Mouse (Mus musculus) liver, embryonic 13.5 days (tissue): ENCODE results near the gene Hmga1. TPM values are rescaled to one million over a fixed set of nuclear protein-coding genes. Genes with fewer than 3 reads are reported as not detected.

Experiments used
- ATAC-seq: fragments of 200-750 bp; cut with Nextera tagmentation; 2 replicates; pipeline ENCODE4 v1.8.0; 2017; ENCODE audit warnings: low read depth, mild to moderate bottlenecking, moderate number of reproducible peaks, moderate library complexity
- DNase-seq: peaks from one replicate; pipeline ENCODE4 v3.0.0; 2022
- H3K27ac ChIP-seq: fragments of 300-500 bp; sonication (generic); 2 replicates; pipeline ENCODE4 v1.5.1; 2015; ENCODE audit warnings: moderate library complexity, mild to moderate bottlenecking, inconsistent platforms
- H3K27me3 ChIP-seq: fragments of 300-500 bp; sonication (generic); 2 replicates; pipeline ENCODE4 v1.6.1; 2015; ENCODE audit warnings: mild to moderate bottlenecking, inconsistent platforms
- H3K36me3 ChIP-seq: fragments of 300-500 bp; sonication (generic); 2 replicates; pipeline ENCODE4 v1.6.1; 2015; ENCODE audit warnings: mild to moderate bottlenecking, inconsistent platforms
- H3K4me1 ChIP-seq: fragments of 300-500 bp; sonication (generic); replicated peaks from 2 replicates; pipeline ENCODE4 v1.6.1; 2015; ENCODE audit warnings: inconsistent platforms
- H3K4me2 ChIP-seq: fragments of 300-500 bp; sonication (generic); 2 replicates; pipeline ENCODE4 v1.6.1; 2015; ENCODE audit warnings: inconsistent platforms, mild to moderate bottlenecking, moderate library complexity
- H3K4me3 ChIP-seq: fragments of 300-500 bp; sonication (generic); replicated peaks from 2 replicates; pipeline ENCODE4 v1.5.1; 2015; ENCODE audit warnings: mild to moderate bottlenecking, inconsistent platforms
- H3K9ac ChIP-seq: fragments of 300-500 bp; sonication (generic); 2 replicates; pipeline ENCODE4 v1.6.1; 2015; ENCODE audit warnings: mild to moderate bottlenecking, inconsistent platforms
- H3K9me3 ChIP-seq: fragments of 300-500 bp; sonication (generic); replicated peaks from 2 replicates; pipeline ENCODE4 v1.6.1; 2016; ENCODE audit warnings: inconsistent platforms
- WGBS: fragments of 180-500 bp; shearing (Covaris S2); methylation state at CpG from one replicate; pipeline ENCODE4 v1.1.7; 2015; ENCODE audit not compliant: insufficient replicate concordance; 5-methylcytosine and 5-hydroxymethylcytosine counted together
- polyA plus RNA-seq: library from polyadenylated mRNA; unstranded; fragments of >200 nt; fragmentation: Nextera tagmentation; extraction: Ambion mirVana; gene quantifications from 2 replicates; pipeline ENCODE4 v1.2.1, GENCODE M21; 2015

The Hmga1 gene
- polyA plus RNA-seq, 1 experiment from 2014 or later: 226 TPM

DNA sequence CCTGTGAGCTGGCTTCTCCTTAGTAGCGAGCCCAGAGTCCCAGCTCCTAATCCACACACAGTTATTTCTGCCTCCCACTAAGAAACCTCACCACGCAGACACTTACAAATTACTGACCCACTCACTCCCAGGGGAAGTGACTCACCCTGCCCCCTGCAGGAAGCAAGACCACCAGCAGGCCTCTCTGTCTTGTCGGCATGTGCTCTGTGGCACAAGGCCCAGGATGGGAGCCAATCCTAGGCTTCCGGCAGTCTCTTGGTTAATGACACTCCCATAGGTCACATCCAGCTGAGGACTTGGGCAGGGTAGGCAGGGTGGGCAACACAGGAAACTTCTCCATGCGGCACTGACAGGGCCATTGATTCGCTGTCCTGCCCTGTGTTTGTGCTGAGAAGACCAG, 21.2 kb downstream of the Hmga1 start:
- Histone ChIP-seq H3K36me3 (peaks cover 52% of the 10 kb centered on the region), H3K27me3 (no peaks in the 10 kb centered on the region), H3K27ac (no peak overlapping the region), H3K9me3 (no peaks in the 10 kb centered on the region), H3K9ac (no peak overlapping the region), H3K4me3 (no peak overlapping the region), H3K4me1 (peaks cover 72% of the 10 kb centered on the region), H3K4me2 (no peak overlapping the region)
- 75% methylated on average over 6 of the region's 6 CpGs for WGBS
- ATAC-seq: no peak
- DNase-seq: no peak

DNA sequence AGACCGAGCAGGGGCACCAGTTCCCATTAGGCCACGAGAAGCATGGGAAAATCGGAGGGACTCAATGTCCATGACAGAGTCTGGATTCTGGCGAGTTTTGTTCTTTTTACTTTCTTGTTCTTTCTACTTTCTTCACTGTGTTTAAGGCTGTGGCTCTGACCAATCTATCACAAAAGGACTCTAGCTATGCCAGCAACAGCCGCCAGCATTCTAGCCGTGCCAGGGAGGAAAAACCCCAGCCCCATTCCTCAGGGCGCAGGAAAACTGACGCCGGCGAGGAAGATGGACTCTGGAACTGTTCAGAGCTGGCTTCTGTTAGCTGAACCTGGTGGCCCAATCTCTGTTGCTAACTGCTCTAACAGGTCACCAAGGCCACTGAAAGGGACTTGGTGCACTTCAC, 22.2 kb downstream of the Hmga1 start:
- H3K27me3 ChIP-seq: no peaks in the 10 kb centered on the region
- no peak overlapping the region for H3K4me3 ChIP-seq
- WGBS: 82% methylated on average over 10 of the region's 10 CpGs
- no peak for DNase-seq
- H3K4me2 ChIP-seq: no peak overlapping the region
- no peaks in the 10 kb centered on the region for H3K9me3 ChIP-seq
- H3K9ac ChIP-seq: no peak overlapping the region
- no peak overlapping the region for H3K27ac ChIP-seq
- ATAC-seq: no peak
- H3K36me3 ChIP-seq: peaks cover 59% of the 10 kb centered on the region
- H3K4me1 ChIP-seq: peaks cover 79% of the 10 kb centered on the region

DNA sequence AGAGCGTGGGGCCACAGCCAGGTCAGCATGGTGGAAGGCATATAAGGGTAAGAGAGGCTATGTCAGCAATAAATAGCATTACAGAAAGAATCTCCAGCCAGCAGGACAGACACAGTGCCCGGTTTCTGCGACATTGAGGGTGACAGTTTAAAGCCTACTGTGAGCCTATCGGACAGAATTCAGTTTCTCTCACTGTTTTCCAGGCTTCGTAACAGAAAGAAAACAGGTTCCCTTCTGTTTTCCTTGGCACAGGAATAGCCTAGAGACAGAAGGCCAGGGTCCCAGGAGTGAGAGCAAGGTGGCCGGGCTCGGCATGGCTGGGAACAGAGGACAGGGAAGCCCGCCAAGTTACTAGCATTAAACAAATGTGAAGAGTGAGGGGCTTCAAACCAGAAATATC, 23.5 kb downstream of the Hmga1 start:
- Histone ChIP-seq H3K4me1 (peaks cover 78% of the 10 kb centered on the region), H3K9ac (peak overlapping the region; percentile 29; the same call in 1 of the 2 replicates), H3K4me2 (0 out of 2 replicates have a peak overlapping the region, but pooled peaks have one; percentile 30), H3K4me3 (no peak overlapping the region), H3K36me3 (peaks cover 64% of the 10 kb centered on the region), H3K27ac (no peak overlapping the region), H3K27me3 (no peaks in the 10 kb centered on the region), H3K9me3 (no peaks in the 10 kb centered on the region)
- no peak for DNase-seq
- WGBS: 84% methylated on average over 8 of the region's 8 CpGs
- ATAC-seq: no peak

DNA sequence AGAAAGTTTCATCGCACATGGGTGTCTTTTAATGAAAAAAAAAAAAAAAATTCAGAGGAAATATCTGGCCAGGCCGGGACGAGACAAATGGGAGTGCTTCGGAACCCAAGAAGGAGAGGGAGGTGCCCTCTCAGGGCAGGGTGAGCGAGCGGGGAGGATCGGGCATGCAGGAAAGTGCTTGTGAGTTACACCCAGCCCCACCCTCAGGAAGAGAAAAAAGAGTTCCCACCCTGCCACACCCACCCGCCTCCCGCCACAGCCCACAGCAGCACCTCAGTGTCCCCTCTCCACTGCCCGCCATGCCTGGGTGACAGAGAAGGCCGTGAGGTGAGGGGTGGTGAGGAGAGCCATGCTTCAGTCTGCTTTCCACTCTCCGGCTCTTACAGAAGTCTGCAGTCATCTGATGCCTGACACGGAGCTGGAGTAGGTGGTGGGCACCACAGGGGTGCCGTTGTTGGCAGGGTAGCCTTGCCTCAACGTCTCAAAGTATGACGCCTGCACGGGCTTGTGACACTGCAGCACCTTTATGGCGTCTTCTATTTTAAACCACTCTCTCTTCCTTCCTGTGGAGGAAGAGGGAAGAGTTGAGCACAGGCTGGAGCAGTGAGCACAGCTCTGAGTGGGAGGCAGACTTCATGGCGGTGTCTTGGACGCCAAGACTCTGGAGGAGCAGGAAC, 24.2 kb downstream of the Hmga1 start:
- peak; percentile 26 for DNase-seq
- Histone ChIP-seq H3K9ac (peak overlapping the region; percentile 30), H3K4me2 (peak overlapping the region; percentile 30; the same call in 1 of the 2 replicates), H3K4me1 (peaks cover 76% of the 10 kb centered on the region), H3K27ac (peak overlapping the region; percentile 41), H3K4me3 (no peak overlapping the region), H3K9me3 (no peaks in the 10 kb centered on the region), H3K27me3 (no peaks in the 10 kb centered on the region), H3K36me3 (peaks cover 71% of the 10 kb centered on the region)
- WGBS: 40% methylated on average over 20 of the region's 20 CpGs
- ATAC-seq: peak; percentile 76

DNA sequence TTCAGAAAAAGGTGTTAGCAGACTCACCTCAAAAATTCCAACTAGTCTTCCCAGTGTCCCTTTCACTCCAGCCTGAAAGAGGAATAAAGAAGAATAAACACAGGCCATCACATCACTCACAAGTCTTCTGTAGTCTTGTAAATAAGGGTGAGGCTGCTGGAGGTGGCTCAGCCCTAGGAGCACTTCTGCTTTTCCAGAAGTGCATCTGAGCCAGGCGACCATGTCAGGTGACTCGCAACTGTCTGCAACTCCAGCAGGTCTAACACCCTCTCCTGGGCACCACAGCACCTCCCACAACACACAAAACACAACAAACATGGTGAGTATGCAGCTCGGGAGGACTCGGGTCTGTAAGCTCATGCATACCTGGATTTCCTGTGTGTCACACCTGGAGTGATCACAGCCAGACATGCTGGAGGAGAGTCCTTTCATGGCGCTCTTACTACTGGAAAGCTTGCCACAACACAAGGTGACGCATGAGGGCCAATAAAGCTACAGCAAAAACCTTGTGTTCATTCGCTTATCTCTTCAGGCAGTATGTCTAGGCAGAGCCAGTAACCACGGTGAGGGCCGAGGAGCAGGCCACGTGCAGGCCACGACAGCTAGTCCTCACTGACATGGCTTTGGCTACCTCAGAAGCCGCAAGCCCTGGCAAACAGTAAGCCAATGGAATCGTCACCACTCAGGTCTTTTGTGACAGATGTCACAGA, 27.0 kb downstream of the Hmga1 start:
- Histone ChIP-seq H3K36me3 (peaks cover 65% of the 10 kb centered on the region), H3K4me1 (peaks cover 81% of the 10 kb centered on the region), H3K9me3 (no peaks in the 10 kb centered on the region), H3K9ac (no peak overlapping the region; the same call in 1 of the 2 replicates), H3K4me2 (no peak overlapping the region), H3K4me3 (no peak overlapping the region), H3K27ac (peak overlapping the region; percentile 34), H3K27me3 (no peaks in the 10 kb centered on the region)
- ATAC-seq (peak; percentile 68), DNase-seq (peak; percentile 50)
- 37% methylated on average over 13 of the region's 13 CpGs for WGBS

DNA sequence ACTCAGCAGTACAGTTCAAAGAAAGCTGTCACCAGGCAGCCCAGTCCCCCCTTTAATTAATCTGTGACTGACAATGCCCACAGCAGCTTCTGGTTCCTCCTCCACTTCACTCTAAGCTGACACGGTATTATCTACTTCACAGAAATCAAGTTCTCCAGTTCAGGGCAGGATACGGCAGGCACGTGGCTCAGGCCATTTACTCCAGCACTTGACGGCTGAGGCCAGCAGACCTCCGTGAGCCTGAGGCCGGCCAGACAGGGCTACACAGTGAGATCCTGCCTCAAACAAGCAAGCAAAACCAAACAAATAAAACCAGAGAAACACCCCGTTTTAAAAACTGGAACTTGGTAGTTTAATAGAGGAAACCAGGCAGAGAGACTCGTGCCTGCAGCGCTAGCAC, 30.4 kb downstream of the Hmga1 start:
- H3K9ac ChIP-seq: no peak overlapping the region
- no peak for ATAC-seq
- H3K9me3 ChIP-seq: no peaks in the 10 kb centered on the region
- 45% methylated on average over 9 of the region's 9 CpGs for WGBS
- H3K4me1 ChIP-seq: peaks cover 89% of the 10 kb centered on the region
- no peaks in the 10 kb centered on the region for H3K27me3 ChIP-seq
- no peak for DNase-seq
- H3K27ac ChIP-seq: 0 out of 2 replicates have a peak overlapping the region, but pooled peaks have one; percentile 23
- no peak overlapping the region for H3K4me2 ChIP-seq
- no peak overlapping the region for H3K4me3 ChIP-seq
- peaks cover 47% of the 10 kb centered on the region for H3K36me3 ChIP-seq

DNA sequence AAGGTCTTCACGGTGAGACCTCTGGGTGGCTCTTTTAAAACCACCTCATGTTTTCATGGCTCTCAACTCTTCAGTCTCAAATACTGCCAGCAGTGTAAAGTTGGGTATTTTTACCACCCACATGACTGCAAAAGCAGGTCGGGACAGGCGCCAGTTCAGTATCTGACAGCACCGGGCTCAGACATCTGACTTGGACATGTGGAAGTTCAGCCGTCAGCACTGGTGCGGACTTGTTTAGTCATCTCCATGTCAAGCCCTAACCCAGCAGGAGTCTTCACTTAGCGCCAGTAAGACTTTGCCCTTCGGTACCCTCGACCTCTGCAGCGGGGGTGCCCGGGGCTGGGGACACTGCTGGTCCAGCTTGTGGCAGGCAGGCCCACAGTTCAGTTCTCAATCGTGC, 31.0 kb downstream of the Hmga1 start:
- H3K9me3 ChIP-seq: no peaks in the 10 kb centered on the region
- H3K4me1 ChIP-seq: peaks cover 89% of the 10 kb centered on the region
- no peak overlapping the region for H3K4me2 ChIP-seq
- no peak for ATAC-seq
- 0 out of 2 replicates have a peak overlapping the region, but pooled peaks have one; percentile 23 for H3K27ac ChIP-seq
- no peaks in the 10 kb centered on the region for H3K27me3 ChIP-seq
- H3K9ac ChIP-seq: peak overlapping the region; percentile 43; the same call in 1 of the 2 replicates
- WGBS: 65% methylated on average over 12 of the region's 12 CpGs
- H3K36me3 ChIP-seq: peaks cover 43% of the 10 kb centered on the region
- DNase-seq: no peak
- no peak overlapping the region for H3K4me3 ChIP-seq

DNA sequence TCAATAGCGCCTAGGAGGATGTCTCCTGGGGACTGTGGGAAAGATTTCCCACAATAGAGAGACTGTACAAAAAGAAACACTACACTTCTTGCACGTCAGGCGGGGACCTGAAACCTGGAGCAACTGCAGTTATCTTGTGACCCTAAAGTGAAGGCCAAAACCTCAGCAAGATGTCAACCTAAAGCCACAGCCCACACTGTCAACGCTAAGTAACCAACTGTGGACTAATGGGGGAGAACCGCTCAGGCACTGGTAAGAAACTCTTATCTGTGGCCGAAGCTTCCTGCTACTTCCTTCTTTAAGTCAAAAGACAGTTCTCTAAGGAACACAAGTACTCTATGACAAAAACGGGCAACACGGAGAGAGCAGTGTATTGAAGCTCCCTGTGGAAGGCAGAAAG, 31.9 kb downstream of the Hmga1 start:
- H3K4me2 ChIP-seq: no peak overlapping the region
- WGBS: 23% methylated on average over 8 of the region's 8 CpGs

DNA sequence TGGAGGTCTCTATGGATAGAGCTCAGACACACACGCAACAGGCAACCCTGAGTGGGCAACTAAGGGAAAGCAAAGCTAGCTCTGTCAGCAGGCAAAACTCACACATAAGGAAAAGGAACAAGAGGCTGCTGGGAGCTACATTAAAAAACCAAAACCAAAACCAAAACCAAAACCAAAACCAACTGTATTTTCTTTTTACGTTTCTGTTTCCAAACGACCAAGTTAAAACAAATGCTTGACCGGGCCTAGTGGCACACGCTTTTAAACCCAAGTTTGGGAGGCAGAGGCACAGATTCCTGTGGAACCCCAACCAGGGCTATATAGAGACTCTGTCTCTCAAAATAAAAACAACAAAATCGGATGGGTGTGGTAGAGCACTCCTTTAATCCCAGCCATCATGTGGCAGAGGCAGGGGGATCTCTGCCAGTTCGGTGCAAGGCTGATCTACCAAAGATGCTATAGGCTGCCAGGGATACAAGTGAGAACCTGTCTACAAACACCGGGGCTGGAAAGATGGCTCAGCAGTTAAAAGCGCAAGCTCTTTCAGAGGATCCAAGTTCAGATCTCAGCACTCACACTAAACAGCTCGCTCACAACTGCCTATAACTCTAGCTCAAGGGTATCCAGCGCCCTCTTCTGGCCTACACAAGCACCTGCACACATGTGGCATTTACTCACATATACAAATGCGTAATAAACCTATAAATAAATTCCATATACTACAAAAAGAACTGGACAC, 35.7 kb downstream of the Hmga1 start:
- Histone ChIP-seq H3K36me3 (peaks cover 60% of the 10 kb centered on the region), H3K9ac (no peak overlapping the region), H3K4me1 (peaks cover 52% of the 10 kb centered on the region), H3K27me3 (no peaks in the 10 kb centered on the region), H3K4me2 (no peak overlapping the region), H3K9me3 (no peaks in the 10 kb centered on the region), H3K27ac (no peak overlapping the region), H3K4me3 (no peak overlapping the region)
- ATAC-seq (no peak), DNase-seq (no peak)
- WGBS: 75% methylated on average over 12 of the region's 12 CpGs

More for the DNA sequence above, 31.9 kb downstream of the Hmga1 start:
- H3K27ac ChIP-seq: peak overlapping the region; percentile 41
- no peak overlapping the region for H3K4me3 ChIP-seq
- no peak overlapping the region for H3K9ac ChIP-seq
- H3K9me3 ChIP-seq: no peaks in the 10 kb centered on the region
- H3K27me3 ChIP-seq: no peaks in the 10 kb centered on the region
- ATAC-seq (peak; percentile 22; the same call in 1 of the 2 replicates), DNase-seq (no peak)
- H3K4me1 ChIP-seq: peaks cover 81% of the 10 kb centered on the region
- H3K36me3 ChIP-seq: peaks cover 43% of the 10 kb centered on the region

DNA sequence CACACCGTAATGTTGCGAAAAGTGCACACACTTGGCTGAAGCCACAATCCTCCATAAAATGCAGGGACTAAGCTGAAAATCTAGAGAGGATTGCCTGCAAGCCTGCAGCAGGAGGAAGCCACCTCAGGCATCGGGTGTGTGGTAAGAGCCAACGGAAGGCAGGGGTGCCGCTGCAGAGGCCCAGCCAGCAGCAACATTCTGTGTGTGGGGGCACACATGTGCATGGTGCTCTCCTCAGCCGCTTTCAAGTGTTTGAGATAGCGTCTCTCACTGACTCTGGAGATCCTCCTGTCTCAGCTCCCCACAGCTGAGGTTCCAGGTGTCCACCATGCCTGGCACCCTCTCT, 36.2 kb downstream of the Hmga1 start:
- no peak overlapping the region for H3K4me2 ChIP-seq
- WGBS: 80% methylated on average over 7 of the region's 7 CpGs
- no peak overlapping the region for H3K9ac ChIP-seq
- ATAC-seq (no peak), DNase-seq (no peak)
- H3K9me3 ChIP-seq: no peaks in the 10 kb centered on the region
- H3K4me1 ChIP-seq: peaks cover 46% of the 10 kb centered on the region
- H3K4me3 ChIP-seq: no peak overlapping the region
- H3K27me3 ChIP-seq: no peaks in the 10 kb centered on the region
- no peak overlapping the region; the same call in 1 of the 2 replicates for H3K27ac ChIP-seq
- H3K36me3 ChIP-seq: peaks cover 61% of the 10 kb centered on the region

DNA sequence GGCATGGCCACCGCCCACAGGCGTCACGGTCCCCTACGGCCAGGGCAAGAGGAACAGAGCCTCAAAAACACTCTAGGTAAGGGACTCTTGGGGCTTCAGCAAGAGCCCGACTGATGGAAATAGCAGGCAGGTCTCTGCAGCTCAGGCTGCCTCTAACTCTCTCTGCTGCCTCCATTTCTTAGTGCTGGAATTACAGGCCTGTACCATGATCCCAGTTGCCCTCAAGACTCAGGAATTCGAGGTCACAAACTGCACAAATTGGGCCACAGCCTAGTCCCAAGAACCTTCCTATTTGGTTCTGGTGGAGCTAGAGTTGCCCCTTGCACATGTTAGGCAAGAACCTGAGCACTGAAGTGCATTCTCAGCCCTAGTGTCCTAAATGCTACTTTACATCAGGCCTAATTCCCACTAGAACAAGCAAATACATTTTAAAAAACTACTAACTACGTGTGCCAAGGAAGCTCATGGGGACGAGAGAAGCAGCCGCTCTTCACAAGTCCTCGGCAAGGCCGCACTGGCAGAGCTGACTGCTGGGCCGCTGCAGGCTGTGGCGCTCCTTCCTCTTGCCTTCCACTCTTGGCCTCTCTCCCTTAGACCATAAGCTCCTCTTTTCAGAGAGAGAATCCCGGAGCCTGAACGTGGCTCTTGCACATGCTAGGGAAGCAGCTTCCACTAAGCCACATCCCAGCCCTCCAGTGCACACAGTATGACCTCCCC, 39.5 kb downstream of the Hmga1 start:
- DNase-seq (no peak), ATAC-seq (no peak)
- Histone ChIP-seq H3K36me3 (peaks cover 52% of the 10 kb centered on the region), H3K27me3 (no peaks in the 10 kb centered on the region), H3K27ac (no peak overlapping the region), H3K4me3 (no peak overlapping the region), H3K9me3 (no peaks in the 10 kb centered on the region), H3K4me2 (no peak overlapping the region), H3K4me1 (peaks cover 21% of the 10 kb centered on the region), H3K9ac (no peak overlapping the region)
- WGBS: 80% methylated on average over 15 of the region's 15 CpGs
